Comparison of ENCODE assay signal across 10 mouse cellular contexts in the genomic region with DNA sequence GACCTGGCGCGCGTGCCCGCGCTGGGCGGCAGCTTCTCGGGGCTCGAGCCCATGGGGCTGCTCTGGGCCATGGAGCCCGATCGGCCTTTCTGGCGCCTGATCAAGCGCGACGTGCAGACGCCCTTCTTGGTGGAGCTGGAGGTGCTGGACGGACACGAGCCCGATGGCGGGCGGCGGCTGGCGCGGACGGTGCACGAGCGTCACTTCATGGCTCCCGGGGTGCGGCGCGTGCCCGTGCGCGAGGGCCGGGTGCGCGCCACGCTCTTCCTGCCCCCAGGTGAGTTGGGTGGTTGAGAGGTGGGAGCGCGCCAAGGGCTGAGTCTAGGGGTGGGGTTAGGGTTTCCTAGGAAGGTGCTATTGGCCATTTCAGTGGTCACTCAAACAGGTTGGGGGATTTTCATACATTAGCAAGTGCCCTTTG. TPM values are rescaled to one million over a fixed set of nuclear protein-coding genes. Genes with fewer than 3 reads are reported as not detected.
A peak's percentile ranks its signal among the peaks of the same experiment; 100 is the strongest.
DNase-seq lines count a peak whose midpoint lies in the region; ATAC-seq and TF ChIP-seq lines count a peak whose summit lies in the region.
"Not testable (repeated sequence)": the region's sequence is repeated elsewhere in the genome, so short reads cannot be mapped to it uniquely, and the experiment has no call there.
"Had no signal": no experiment of that assay in that cellular context is flagged by ENCODE, and none has a peak within 500 bp of the region (broad histone marks: within the 10 kb centered on the region; RNA-seq: fewer than 3 reads in every experiment).

TSS of gene Gm49366 (plus strand) at position 245 of the 421 bp plus-strand sequence.

- peak within 1 kb of the TSS; percentile 72 for H3K9ac ChIP-seq in embryonic facial prominence, embryonic 13.5 days
- peak within 1 kb of the TSS; percentile 62; the same call in 1 of the 2 replicates for H3K9ac ChIP-seq in heart, embryonic 11.5 days (ENCODE audit: low read depth, low read length)
- H3K9ac ChIP-seq in intestine, postnatal 0 days (ENCODE audit: low read depth, low read length), result peak within 1 kb of the TSS; percentile 57

- intact Hi-C loops in left cerebral cortex, postnatal 4 days (cut with DNase I), result not testable (repeated sequence)

- peak within 1 kb of the TSS; percentile 73 for H3K4me2 ChIP-seq in embryonic facial prominence, embryonic 13.5 days
- peak within 1 kb of the TSS; percentile 73 for H3K4me2 ChIP-seq in heart, embryonic 11.5 days
- peak within 1 kb of the TSS; percentile 71 for H3K4me2 ChIP-seq in intestine, postnatal 0 days (replicated peaks; ENCODE audit: low read depth)

- H3K9me3 ChIP-seq in embryonic facial prominence, embryonic 13.5 days; heart, embryonic 11.5 days (replicated peaks; ENCODE audit: control insufficient read depth, low read length); intestine, postnatal 0 days (ENCODE audit: control insufficient read depth): not testable (repeated sequence)

- not testable (repeated sequence) for H3K27me3 ChIP-seq in embryonic facial prominence, embryonic 13.5 days; heart, embryonic 11.5 days (ENCODE audit: control insufficient read depth, insufficient read depth, low read length); intestine, postnatal 0 days (replicated peaks; ENCODE audit: control insufficient read depth, insufficient read depth, low read length)

- peak within 1 kb of the TSS; percentile 55 for H3K4me3 ChIP-seq in bone marrow macrophage, adult 2 months (ENCODE audit: insufficient read depth, low read length)
- peak within 1 kb of the TSS; percentile 49 for H3K4me3 ChIP-seq in embryonic facial prominence, embryonic 13.5 days
- H3K4me3 ChIP-seq in heart, embryonic 11.5 days (ENCODE audit: low read depth, low read length), result peak within 1 kb of the TSS; percentile 43
- H3K4me3 ChIP-seq in intestine, postnatal 0 days (ENCODE audit: low read depth, low read length), result peak within 1 kb of the TSS; percentile 45

- not testable (repeated sequence) for TF ChIP-seq CTCF in bone marrow macrophage, adult 2 months (IDR thresholded peaks at IDR 0.05; ENCODE audit: low read depth, low read length); intestine, postnatal 0 days (IDR thresholded peaks at IDR 0.05; ENCODE audit: low read depth)

- ATAC-seq in embryonic facial prominence, embryonic 13.5 days (ENCODE audit: insufficient number of reproducible peaks, insufficient read depth, low FRiP score, low TSS enrichment, low read depth); heart, embryonic 11.5 days (replicated peaks; ENCODE audit: insufficient number of reproducible peaks, low FRiP score, low TSS enrichment): not testable (repeated sequence)
- ATAC-seq in intestine, postnatal 0 days, result peak; percentile 70

- not testable (repeated sequence) for TF ChIP-seq POLR2A in bone marrow macrophage, adult 2 months (IDR thresholded peaks at IDR 0.05; ENCODE audit: borderline replicate concordance, low read depth, low read length)

- peak; percentile 38 for DNase-seq in left cerebral cortex, postnatal 4 days
- DNase-seq in lung, postnatal 25 days (ENCODE audit: low spot score), result peak; percentile 23
- DNase-seq in retina, postnatal 1 day, result peak; percentile 59
- DNase-seq in yolk sac, embryonic 10.5 days (ENCODE audit: low spot score), result peak; percentile 89

- 1% methylated on average over 39 of the region's 39 CpGs for WGBS in embryonic facial prominence, embryonic 13.5 days
- WGBS in heart, embryonic 11.5 days (ENCODE audit: insufficient replicate concordance), result 5% methylated on average over 39 of the region's 39 CpGs
- WGBS in intestine, postnatal 0 days, result 3% methylated on average over 39 of the region's 39 CpGs

- not testable (repeated sequence) for H3K27ac ChIP-seq in bone marrow macrophage, adult 2 months (ENCODE audit: insufficient read depth, low read depth, low read length); embryonic facial prominence, embryonic 13.5 days; heart, embryonic 11.5 days (ENCODE audit: low read depth, low read length)
- peak within 1 kb of the TSS; percentile 87 for H3K27ac ChIP-seq in intestine, postnatal 0 days (ENCODE audit: low read depth, low read length)

- H3K36me3 ChIP-seq in embryonic facial prominence, embryonic 13.5 days; heart, embryonic 11.5 days (ENCODE audit: control insufficient read depth, insufficient read depth, low read length); intestine, postnatal 0 days (ENCODE audit: control insufficient read depth, insufficient read depth): not testable (repeated sequence)

- H3K4me1 ChIP-seq in bone marrow macrophage, adult 2 months (ENCODE audit: control insufficient read depth, insufficient read depth, low read length); embryonic facial prominence, embryonic 13.5 days; heart, embryonic 11.5 days (ENCODE audit: control insufficient read depth, insufficient read depth, low read length); intestine, postnatal 0 days (replicated peaks; ENCODE audit: control insufficient read depth, insufficient read depth, low read length): not testable (repeated sequence)

RNA-seq across cellular contexts. Expression of gene Gm49366, which starts in this region (rescaled TPM):
- not detected in 2 replicates for polyA plus RNA-seq in bone marrow macrophage, adult 2 months (2012; ENCODE audit: insufficient read depth, insufficient read length, missing spikeins)
- not detected in 2 replicates for polyA plus RNA-seq in embryonic facial prominence, embryonic 13.5 days (2015; fragmentation: Nextera tagmentation; extraction: Ambion mirVana)
- polyA plus RNA-seq in heart, embryonic 11.5 days (2014; fragmentation: Nextera tagmentation; extraction: Ambion mirVana), result not detected in 2 replicates
- polyA plus RNA-seq in intestine, postnatal 0 days (2015; fragmentation: Nextera tagmentation; extraction: Ambion mirVana), result not detected in 2 replicates
- total RNA-seq in left cerebral cortex, postnatal 4 days (2021), result not detected
- total RNA-seq: adrenal gland, adult 18-20 months; gastrocnemius, postnatal 4 days had no signal

Comparison
In these comparisons a context has a peak if more than half of its experiments do, and no peak if none do; other contexts are left out.
1. Peak in ATAC-seq, H3K4me3 ChIP-seq, H3K27ac ChIP-seq, H3K9ac ChIP-seq and H3K4me2 ChIP-seq in intestine, postnatal 0 days; RNA of the gene not detected or under 1 TPM.
2. Peak in DNase-seq in left cerebral cortex, postnatal 4 days; RNA of the gene not detected or under 1 TPM.
3. DNase-seq: peak in every context shown above with its lines; median percentile 89 in yolk sac, embryonic 10.5 days; 59 in retina, postnatal 1 day; 38 in left cerebral cortex, postnatal 4 days; 23 in lung, postnatal 25 days.